Mouse (Mus musculus): ENCODE measurements at regions not wholly inside any gene's neighbourhood (a gene's known extent, or its start where the extent isn't known, plus 50 kb on each side); places are given as distances from the start of the nearest gene placed in this dataset.
"Not testable (repeated sequence)": the region's sequence is repeated elsewhere in the genome, so short reads cannot be mapped to it uniquely, and the experiment has no call there.

GRCm38 (mm10) chr1:81637357-81637756, 560.6 kb downstream of the Nyap2 start:
- no peak for DNase-seq (ENCODE audit: low read depth, low spot score)

GRCm38 (mm10) chr1:81652990-81653717, 576.4 kb downstream of the Nyap2 start:
- no peak for DNase-seq (ENCODE audit: low read depth, low spot score)

GRCm38 (mm10) chr1:81661245-81661644, 571.7 kb upstream of the Gm9747 start:
- no peak for DNase-seq (ENCODE audit: low read depth, low spot score)

- no peak for DNase-seq (ENCODE audit: low read depth, low spot score)
Observed at GRCm38 (mm10) chr1:81671142-81671541, 561.8 kb upstream of the Gm9747 start.

GRCm38 (mm10) chr1:81671725-81672124, 561.2 kb upstream of the Gm9747 start:
- DNase-seq (ENCODE audit: low read depth, low spot score) = no peak

GRCm38 (mm10) chr1:81675576-81676342, 557.2 kb upstream of the Gm9747 start:
- no peak for DNase-seq (ENCODE audit: low read depth, low spot score)

GRCm38 (mm10) chr1:81677768-81678400, 555.0 kb upstream of the Gm9747 start:
- no peak for DNase-seq (ENCODE audit: low read depth, low spot score)

GRCm38 (mm10) chr1:81696129-81696528, 536.8 kb upstream of the Gm9747 start:
- no peak for DNase-seq (ENCODE audit: low read depth, low spot score)

GRCm38 (mm10) chr1:81709169-81709568, 523.7 kb upstream of the Gm9747 start:
- no peak for DNase-seq (ENCODE audit: low read depth, low spot score)

GRCm38 (mm10) chr1:81717091-81717490, 515.8 kb upstream of the Gm9747 start:
- DNase-seq (ENCODE audit: low read depth, low spot score) = no peak

- DNase-seq (ENCODE audit: low read depth, low spot score) = no peak
Observed at GRCm38 (mm10) chr1:81718233-81718632, 514.7 kb upstream of the Gm9747 start.

- DNase-seq (ENCODE audit: low read depth, low spot score) = no peak
Observed at GRCm38 (mm10) chr1:81724859-81725258, 508.1 kb upstream of the Gm9747 start.

GRCm38 (mm10) chr1:81726268-81727132, 506.4 kb upstream of the Gm9747 start:
- no peak for DNase-seq (ENCODE audit: low read depth, low spot score)

- no peak for DNase-seq (ENCODE audit: low read depth, low spot score)
Observed at GRCm38 (mm10) chr1:81737111-81737833, 495.6 kb upstream of the Gm9747 start.

- DNase-seq (ENCODE audit: low read depth, low spot score) = no peak
Observed at GRCm38 (mm10) chr1:81738384-81738783, 494.5 kb upstream of the Gm9747 start.

GRCm38 (mm10) chr1:81739392-81739791, 493.5 kb upstream of the Gm9747 start:
- no peak for DNase-seq (ENCODE audit: low read depth, low spot score)

- DNase-seq (ENCODE audit: low read depth, low spot score) = no peak
Observed at GRCm38 (mm10) chr1:81739981-81740380, 492.9 kb upstream of the Gm9747 start.

- DNase-seq (ENCODE audit: low read depth, low spot score) = not testable (repeated sequence)
Observed at GRCm38 (mm10) chr1:81741882-81742281, 491.0 kb upstream of the Gm9747 start.

- peak; percentile 0 for DNase-seq (ENCODE audit: low read depth, low spot score)
Observed at GRCm38 (mm10) chr1:81744524-81744923, 488.4 kb upstream of the Gm9747 start.

- no peak for DNase-seq (ENCODE audit: low read depth, low spot score)
Observed at GRCm38 (mm10) chr1:81745024-81745960, 487.6 kb upstream of the Gm9747 start.

Data from retina, postnatal 7 days (tissue).